Mouse (Mus musculus) heart, embryonic 10.5 days (tissue): ENCODE results near the gene Tns1. TPM values are rescaled to one million over a fixed set of nuclear protein-coding genes. Genes with fewer than 3 reads are reported as not detected.

Experiments used
- DNase-seq: peaks from one replicate; pipeline ENCODE4 v3.0.0-alpha.2; 2017; ENCODE audit warnings: low spot score
- H3K27ac ChIP-seq: fragments of 300-500 bp; sonication (generic); 2 replicates; pipeline ENCODE4 v1.5.1; 2016; ENCODE audit warnings: mild to moderate bottlenecking
- H3K27me3 ChIP-seq: fragments of 300-500 bp; sonication (generic); 2 replicates; pipeline ENCODE4 v1.6.1; 2016; ENCODE audit warnings: mild to moderate bottlenecking; ENCODE audit not compliant: poor library complexity, insufficient read depth, severe bottlenecking
- H3K36me3 ChIP-seq: fragments of 300-500 bp; sonication (generic); 2 replicates; pipeline ENCODE4 v1.6.1; 2016; ENCODE audit warnings: mild to moderate bottlenecking, moderate library complexity
- H3K4me1 ChIP-seq: fragments of 300-500 bp; sonication (generic); 2 replicates; pipeline ENCODE4 v1.6.1; 2016; ENCODE audit warnings: mild to moderate bottlenecking
- H3K4me3 ChIP-seq: fragments of 300-500 bp; sonication (generic); 2 replicates; pipeline ENCODE4 v1.5.1; 2016; ENCODE audit warnings: mild to moderate bottlenecking, moderate library complexity
- H3K9me3 ChIP-seq: fragments of 300-500 bp; sonication (generic); 2 replicates; pipeline ENCODE4 v1.6.1; 2016; ENCODE audit warnings: mild to moderate bottlenecking, moderate library complexity
- WGBS: fragments of 180-500 bp; shearing (Covaris S2); methylation state at CpG from one replicate; pipeline ENCODE4 v1.1.7; 2016; 5-methylcytosine and 5-hydroxymethylcytosine counted together
- polyA plus RNA-seq: library from polyadenylated mRNA; unstranded; fragments of >200 nt; fragmentation: Nextera tagmentation; extraction: Ambion mirVana; gene quantifications from 2 replicates; pipeline ENCODE4 v1.2.1, GENCODE M21; 2016

The Tns1 gene
- polyA plus RNA-seq, 1 experiment from 2014 or later, result 49.8 TPM

DNA sequence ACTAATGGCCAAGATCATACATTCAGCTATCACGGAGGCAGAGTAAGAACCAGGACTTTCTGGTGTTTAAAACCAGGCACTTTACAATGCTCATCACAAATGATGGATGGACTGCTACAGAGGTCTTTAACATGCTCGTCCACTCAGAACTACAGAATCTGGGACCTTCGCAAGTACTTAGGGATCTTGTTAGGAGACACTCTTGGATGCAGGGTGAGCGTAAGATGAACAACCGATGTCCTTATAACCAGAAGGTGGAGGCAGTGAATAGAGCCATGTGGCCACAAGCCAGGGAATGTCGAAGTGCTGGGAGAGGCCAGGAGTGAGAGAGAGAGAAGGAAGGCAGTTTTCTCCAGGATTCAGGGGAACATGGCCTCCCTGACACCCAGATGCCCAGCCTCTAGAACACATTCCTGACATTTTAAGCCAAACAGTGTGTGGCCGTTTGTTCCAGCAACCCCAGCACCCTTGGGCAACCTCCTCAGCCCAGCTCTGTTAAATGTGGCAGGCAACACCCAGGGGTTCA lies 130.3 kb downstream of the Tns1 start:
- H3K4me3 ChIP-seq, result no peak overlapping the region
- peaks cover 35% of the 10 kb centered on the region for H3K27me3 ChIP-seq
- H3K4me1 ChIP-seq, result peaks cover 59% of the 10 kb centered on the region
- peaks cover 62% of the 10 kb centered on the region for H3K36me3 ChIP-seq
- DNase-seq, result no peak
- 67% methylated on average over 7 of the region's 7 CpGs for WGBS
- no peaks in the 10 kb centered on the region for H3K9me3 ChIP-seq
- H3K27ac ChIP-seq, result peak overlapping the region; percentile 56; the same call in 1 of the 2 replicates

DNA sequence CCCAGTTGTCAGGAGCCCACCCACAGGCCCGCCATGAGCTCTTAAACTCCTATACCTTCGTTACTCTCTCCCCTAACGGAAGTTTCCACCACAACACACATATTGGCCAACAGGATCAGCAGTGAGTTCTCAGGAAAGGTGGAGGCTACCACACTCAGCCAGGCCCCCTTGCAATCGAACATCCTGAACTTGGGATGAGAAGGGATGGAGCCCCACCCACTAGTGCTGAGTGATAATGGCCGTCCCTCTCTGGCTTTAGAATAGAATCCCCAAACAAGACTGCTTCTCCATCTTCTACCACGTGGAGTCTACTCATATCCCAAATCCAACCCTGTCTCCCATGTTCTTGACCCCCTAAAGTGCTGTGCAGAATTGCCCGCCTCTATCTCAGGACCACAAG lies 131.0 kb downstream of the Tns1 start:
- H3K4me1 ChIP-seq, result peaks cover 59% of the 10 kb centered on the region
- H3K36me3 ChIP-seq, result peaks cover 68% of the 10 kb centered on the region
- no peak overlapping the region for H3K4me3 ChIP-seq

DNA sequence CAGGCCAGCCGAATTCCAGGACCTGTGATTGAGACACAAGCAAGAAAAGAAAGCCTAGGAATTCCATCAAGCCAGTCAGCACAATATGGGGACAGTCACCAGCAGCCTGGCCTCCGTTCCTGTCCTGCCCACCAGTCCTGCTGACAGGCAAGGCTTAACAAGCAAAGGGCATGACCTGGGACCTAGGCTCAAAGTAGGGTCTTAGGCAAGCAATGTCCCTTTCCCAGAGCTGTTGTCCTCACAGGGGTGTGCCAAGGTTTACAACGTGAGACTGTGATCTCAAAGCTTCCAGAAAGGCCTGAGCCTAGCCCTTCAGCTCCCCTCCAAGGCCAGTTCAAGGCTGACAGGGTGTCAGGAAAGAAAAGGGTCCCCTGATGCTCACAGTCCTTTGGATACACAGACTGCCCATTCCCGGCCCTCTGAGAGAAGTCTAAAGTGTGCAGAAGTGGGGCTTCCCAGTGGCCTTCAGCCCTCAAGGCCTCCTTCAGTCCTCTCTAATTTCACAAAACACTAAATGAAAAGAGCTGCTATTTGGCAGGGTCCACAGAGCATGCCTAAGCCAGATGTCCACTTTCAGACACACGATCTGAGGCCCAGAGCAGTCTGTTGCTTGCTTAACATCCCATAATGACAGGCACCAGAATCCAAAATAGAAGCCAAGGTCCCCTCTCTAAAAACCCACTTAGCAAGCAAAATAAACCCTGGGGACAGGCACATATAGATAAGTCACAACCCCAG lies 131.9 kb downstream of the Tns1 start:
- 0 out of 2 replicates have a peak overlapping the region, but pooled peaks have one; percentile 1 for H3K27ac ChIP-seq
- H3K9me3 ChIP-seq, result no peaks in the 10 kb centered on the region
- no peak overlapping the region for H3K4me3 ChIP-seq
- peaks cover 39% of the 10 kb centered on the region for H3K27me3 ChIP-seq
- no peak for DNase-seq
- 53% methylated on average over 5 of the region's 5 CpGs for WGBS
- peaks cover 58% of the 10 kb centered on the region for H3K4me1 ChIP-seq
- H3K36me3 ChIP-seq, result peaks cover 69% of the 10 kb centered on the region

More for the DNA sequence above, 131.0 kb downstream of the Tns1 start:
- Histone ChIP-seq H3K27me3 (peaks cover 39% of the 10 kb centered on the region), H3K27ac (no peak overlapping the region), H3K9me3 (no peaks in the 10 kb centered on the region)
- DNase-seq, result no peak
- WGBS, result 74% methylated on average over 7 of the region's 7 CpGs

DNA sequence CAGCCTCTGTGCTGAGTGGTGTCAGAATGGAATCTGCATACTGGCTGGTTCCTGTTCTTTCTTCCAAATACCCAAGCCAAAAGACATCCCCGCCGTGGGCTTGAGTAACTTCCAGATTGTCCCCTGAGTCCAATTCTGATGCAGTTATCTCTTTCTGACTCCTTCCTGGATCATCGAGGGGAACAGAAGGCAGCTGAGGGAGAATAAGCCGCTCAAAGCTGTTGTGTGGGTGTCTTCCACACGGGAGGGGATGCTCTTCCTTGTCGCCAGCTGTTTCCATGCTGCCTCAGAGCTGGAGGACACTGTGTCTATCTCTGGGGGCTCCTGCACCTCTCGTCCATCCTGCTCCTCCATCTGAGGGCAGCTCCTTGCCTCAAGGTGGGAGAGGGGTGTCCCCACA lies 133.0 kb downstream of the Tns1 start:
- H3K4me3 ChIP-seq, result no peak overlapping the region
- H3K4me1 ChIP-seq, result peaks cover 53% of the 10 kb centered on the region
- H3K27ac ChIP-seq, result no peak overlapping the region
- WGBS, result 71% methylated on average over 7 of the region's 7 CpGs
- peaks cover 58% of the 10 kb centered on the region for H3K36me3 ChIP-seq
- no peaks in the 10 kb centered on the region for H3K9me3 ChIP-seq
- H3K27me3 ChIP-seq, result peaks cover 39% of the 10 kb centered on the region
- DNase-seq, result no peak

DNA sequence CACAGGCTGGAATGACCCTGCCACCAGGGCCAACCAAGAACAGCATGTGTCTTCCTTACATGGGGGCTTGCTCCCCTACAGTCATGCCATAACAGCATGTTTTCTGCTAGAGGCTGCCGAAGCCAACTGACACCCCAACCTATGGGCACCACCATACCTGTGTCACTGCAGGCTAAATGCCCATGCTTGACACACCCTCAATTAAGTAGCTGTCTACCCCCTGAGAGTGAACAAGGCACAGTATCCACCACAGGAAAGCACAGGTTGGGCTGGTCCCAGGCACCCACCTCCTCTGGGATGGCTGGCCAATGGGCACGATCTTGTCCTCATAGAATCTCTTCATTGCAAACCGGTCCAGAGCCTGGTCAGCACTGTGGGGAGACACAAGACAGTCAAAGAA lies 134.2 kb downstream of the Tns1 start:
- Histone ChIP-seq H3K4me3 (no peak overlapping the region), H3K27me3 (peaks cover 46% of the 10 kb centered on the region), H3K27ac (no peak overlapping the region), H3K4me1 (peaks cover 41% of the 10 kb centered on the region), H3K36me3 (peaks cover 63% of the 10 kb centered on the region), H3K9me3 (no peaks in the 10 kb centered on the region)
- DNase-seq, result no peak
- 85% methylated on average over 3 of the region's 3 CpGs for WGBS

DNA sequence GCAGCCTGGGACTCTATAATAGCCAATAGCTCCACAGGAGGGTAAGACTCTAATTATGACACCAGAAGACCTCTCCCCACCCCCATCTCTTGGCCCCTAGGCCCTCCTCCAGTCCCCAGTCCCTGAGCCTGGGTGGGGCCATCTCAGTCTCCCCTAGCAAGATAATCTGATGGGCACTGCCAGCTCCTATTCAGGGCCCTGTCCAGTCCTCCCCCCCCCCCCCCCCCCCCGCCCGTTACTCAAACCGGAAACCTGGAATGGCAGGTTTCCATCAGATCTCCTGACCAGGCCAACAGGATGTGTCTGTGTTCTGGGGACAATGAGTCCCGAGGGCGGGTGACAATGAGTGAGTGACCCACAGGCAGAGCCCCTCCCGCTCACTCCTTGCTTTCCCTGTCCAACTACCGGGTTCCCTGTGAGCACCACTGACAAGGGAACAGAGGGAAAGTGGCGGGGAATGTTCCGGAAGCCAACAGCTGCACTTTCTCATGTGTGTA lies 136.5 kb downstream of the Tns1 start:
- H3K4me3 ChIP-seq, result no peak overlapping the region
- peak; percentile 85 for DNase-seq
- H3K4me1 ChIP-seq, result peaks cover 29% of the 10 kb centered on the region
- H3K27ac ChIP-seq, result peak overlapping the region; percentile 49
- peaks cover 80% of the 10 kb centered on the region for H3K36me3 ChIP-seq
- H3K27me3 ChIP-seq, result peaks cover 42% of the 10 kb centered on the region
- 49% methylated on average over 6 of the region's 9 CpGs for WGBS
- H3K9me3 ChIP-seq, result no peaks in the 10 kb centered on the region

DNA sequence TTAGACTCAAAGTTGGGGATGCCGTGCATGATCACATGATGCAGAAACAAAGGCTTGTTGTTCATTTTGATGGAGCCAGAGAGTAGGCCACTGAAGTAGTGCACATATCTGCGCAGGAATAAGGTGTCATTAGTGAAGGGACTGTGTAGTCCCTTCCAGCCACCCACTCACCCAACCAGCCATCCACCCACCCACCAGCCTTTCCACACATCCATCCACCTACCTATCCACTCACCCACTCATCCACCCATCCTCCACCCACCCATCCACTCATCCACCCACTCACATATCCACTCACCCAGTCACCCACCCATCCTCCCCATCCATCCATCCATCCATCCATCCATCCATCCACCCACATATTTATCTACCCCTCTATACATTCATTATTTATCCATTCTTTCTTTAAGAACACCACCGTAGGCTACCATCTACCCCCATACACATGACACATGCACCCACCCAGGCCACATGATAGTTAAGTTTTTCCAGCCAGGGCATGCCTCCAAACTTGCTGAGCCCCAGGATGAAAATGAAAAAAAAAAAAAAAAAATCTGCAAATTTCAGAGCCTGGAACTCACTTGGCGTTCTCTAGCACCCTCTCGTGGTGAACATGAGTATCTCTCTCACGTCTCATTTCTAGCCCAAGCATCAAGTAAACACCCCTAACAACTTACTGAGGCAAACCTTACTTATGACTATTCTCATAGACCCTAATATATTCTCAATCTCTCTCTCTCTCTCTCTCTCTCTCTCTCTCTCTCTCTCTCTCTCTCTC lies 137.8 kb downstream of the Tns1 start:
- Histone ChIP-seq H3K4me1 (peaks cover 21% of the 10 kb centered on the region), H3K4me3 (no peak overlapping the region), H3K27me3 (peaks cover 33% of the 10 kb centered on the region), H3K27ac (no peak overlapping the region), H3K36me3 (peaks cover 83% of the 10 kb centered on the region), H3K9me3 (no peaks in the 10 kb centered on the region)
- 43% methylated on average over 6 of the region's 6 CpGs for WGBS
- DNase-seq, result no peak

DNA sequence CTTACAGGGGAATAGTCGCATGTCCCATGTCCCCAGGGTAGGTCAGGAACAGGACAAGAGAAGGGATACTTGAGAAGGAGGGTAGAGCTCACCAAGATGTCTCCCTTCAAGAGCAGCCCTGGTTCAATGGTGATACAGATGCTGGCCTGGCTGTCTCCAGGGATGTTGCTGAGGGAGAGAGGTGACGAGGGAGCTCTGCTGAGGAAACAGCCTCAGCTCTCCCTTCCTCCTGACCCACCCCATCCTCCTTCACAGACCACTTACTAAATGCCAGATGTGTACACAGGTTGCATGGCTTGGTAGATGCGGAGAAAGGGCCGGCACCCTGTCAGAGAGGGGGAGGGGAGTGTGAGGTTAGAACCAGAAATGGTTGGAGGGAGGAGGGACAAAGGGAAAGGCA lies 138.6 kb downstream of the Tns1 start:
- peaks cover 82% of the 10 kb centered on the region for H3K36me3 ChIP-seq
- WGBS, result 77% methylated on average over 4 of the region's 4 CpGs

DNA sequence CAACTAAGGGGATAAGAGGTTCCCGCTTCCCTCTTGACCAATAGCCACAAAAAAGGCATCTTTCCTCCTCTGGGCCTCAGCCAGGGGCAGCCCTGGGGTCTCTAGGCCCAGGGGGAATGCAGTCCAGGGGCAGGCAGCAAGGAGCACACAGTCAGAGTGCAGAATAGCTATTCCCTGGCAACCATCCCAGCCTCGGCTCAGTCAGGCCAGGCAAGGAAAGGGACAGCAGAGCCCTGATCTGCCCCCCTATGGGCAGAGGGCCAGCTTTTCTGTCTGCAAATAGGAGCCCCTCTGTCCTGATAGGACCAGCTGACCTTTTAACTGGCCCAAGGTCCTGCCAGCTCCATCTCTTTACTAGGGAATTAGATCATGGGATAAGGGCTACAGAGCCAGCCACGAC lies 145.0 kb downstream of the Tns1 start:
- DNase-seq, result no peak
- Histone ChIP-seq H3K27me3 (no peaks in the 10 kb centered on the region), H3K27ac (peak overlapping the region; percentile 3; the same call in 1 of the 2 replicates), H3K4me1 (peaks cover 49% of the 10 kb centered on the region), H3K9me3 (no peaks in the 10 kb centered on the region), H3K4me3 (no peak overlapping the region), H3K36me3 (peaks cover 81% of the 10 kb centered on the region)
- WGBS, result 58% methylated on average over 3 of the region's 3 CpGs

More for the DNA sequence above, 138.6 kb downstream of the Tns1 start:
- Histone ChIP-seq H3K27me3 (peaks cover 25% of the 10 kb centered on the region), H3K4me3 (no peak overlapping the region), H3K9me3 (no peaks in the 10 kb centered on the region), H3K27ac (no peak overlapping the region), H3K4me1 (peaks cover 26% of the 10 kb centered on the region)
- no peak for DNase-seq

DNA sequence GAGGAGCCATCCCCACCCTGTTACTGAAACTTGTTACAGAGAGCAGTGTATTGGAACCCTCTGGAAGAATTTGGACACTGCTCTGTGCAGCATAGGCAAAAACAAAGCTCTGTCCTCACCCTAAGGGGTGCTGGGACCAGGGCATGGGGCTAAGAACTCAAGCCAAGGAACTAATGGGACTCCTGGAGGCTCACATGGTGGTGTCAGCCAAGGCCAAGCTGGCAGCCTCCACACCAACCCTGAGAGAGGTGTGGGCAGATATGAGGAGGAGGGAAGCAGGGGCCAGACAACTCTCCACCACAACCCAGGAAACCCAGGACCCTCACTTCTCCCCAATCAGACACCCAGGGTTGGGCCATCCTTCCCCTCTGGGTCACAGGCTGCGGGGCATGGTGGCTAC lies 145.7 kb downstream of the Tns1 start:
- H3K4me1 ChIP-seq, result peaks cover 56% of the 10 kb centered on the region
- H3K36me3 ChIP-seq, result peaks cover 80% of the 10 kb centered on the region
- 100% methylated on average over 1 of the region's 1 CpGs for WGBS
- H3K27me3 ChIP-seq, result no peaks in the 10 kb centered on the region
- no peak for DNase-seq
- no peak overlapping the region for H3K4me3 ChIP-seq
- no peaks in the 10 kb centered on the region for H3K9me3 ChIP-seq
- H3K27ac ChIP-seq, result peak overlapping the region; percentile 3

DNA sequence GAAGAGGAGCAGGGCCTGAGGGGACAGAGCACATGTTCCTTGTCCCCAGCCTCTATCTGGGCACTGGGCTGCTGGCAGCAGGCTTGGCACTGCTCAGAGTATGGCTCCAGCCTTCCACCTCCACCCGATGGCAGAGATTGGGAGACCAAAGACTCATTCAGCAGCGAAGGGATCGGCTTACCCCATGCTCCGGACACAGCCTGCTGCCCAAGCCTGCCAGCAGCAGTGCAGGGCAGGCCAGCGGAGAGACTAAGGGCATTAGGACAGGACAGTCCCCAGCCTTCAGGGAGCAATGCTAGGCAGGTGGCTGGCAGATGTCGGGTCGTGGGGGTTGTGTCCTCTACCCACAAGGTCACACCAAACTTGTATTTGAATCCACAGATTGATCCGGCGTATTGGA lies 150.3 kb downstream of the Tns1 start:
- Histone ChIP-seq H3K9me3 (no peaks in the 10 kb centered on the region), H3K4me3 (no peak overlapping the region), H3K27ac (peak overlapping the region; percentile 64; the same call in 1 of the 2 replicates), H3K4me1 (peaks cover 78% of the 10 kb centered on the region), H3K36me3 (peaks cover 49% of the 10 kb centered on the region), H3K27me3 (no peaks in the 10 kb centered on the region)
- DNase-seq, result no peak
- WGBS, result 80% methylated on average over 9 of the region's 9 CpGs

DNA sequence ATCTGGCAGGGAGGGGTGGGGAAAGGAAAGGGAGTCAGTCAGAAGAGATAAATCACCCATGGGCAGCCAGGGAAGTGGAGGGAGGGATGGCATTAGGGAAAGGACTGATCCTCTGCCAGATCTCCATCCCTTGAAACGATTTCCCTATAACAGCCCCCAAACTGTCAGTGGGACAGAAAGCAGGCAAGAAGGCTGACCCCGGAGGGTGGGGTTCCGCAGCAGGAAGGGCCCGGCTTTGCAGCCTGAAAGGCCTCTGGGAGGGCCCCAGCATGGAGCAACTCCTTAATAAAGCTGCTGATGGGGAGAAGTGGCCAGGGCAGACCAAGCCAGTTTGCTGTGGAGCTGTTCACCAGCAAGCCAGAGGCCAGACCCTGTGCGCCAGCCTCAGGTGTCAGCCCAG lies 151.5 kb downstream of the Tns1 start:
- H3K4me1 ChIP-seq, result peaks cover 86% of the 10 kb centered on the region
- H3K4me3 ChIP-seq, result no peak overlapping the region
- DNase-seq, result no peak
- H3K27ac ChIP-seq, result peak overlapping the region; percentile 78
- H3K9me3 ChIP-seq, result no peaks in the 10 kb centered on the region
- WGBS, result 36% methylated on average over 5 of the region's 5 CpGs
- H3K36me3 ChIP-seq, result peaks cover 36% of the 10 kb centered on the region
- H3K27me3 ChIP-seq, result no peaks in the 10 kb centered on the region
